Mouse (Mus musculus): ENCODE results near the gene Rmdn3.

Rmdn3 gene

DNA sequence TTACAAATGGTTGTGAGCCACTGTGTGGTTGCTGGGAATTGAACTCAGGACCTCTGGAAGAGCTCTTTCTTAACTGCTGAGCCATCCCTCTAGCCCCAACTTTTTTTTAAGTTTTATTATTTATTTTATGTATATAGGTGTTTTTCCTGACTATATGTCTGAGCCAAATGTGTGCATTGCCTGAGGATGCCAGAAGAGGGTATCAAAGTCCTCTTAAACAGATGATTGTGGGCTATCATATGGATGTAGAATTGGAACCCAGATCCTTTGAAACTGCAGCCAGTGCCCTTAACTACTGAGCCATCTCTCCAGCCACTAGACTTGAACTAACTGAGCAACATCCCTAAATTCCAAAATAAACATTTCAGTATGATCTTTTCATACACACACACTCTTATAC, 55.3 kb downstream of the Rmdn3 start:
- DNase-seq (ENCODE audit: low spot score in 2 of 2), result no peak

Data from spleen, postnatal 14 days (tissue).